Mouse (Mus musculus) embryo, embryonic 10 days (tissue): ENCODE data around the gene Asphd1.

Source experiments
- DNase-seq: peaks from one replicate; pipeline ENCODE4 v3.0.0-alpha.2; 2015; ENCODE audit warnings: low spot score

Asphd1 gene

DNA sequence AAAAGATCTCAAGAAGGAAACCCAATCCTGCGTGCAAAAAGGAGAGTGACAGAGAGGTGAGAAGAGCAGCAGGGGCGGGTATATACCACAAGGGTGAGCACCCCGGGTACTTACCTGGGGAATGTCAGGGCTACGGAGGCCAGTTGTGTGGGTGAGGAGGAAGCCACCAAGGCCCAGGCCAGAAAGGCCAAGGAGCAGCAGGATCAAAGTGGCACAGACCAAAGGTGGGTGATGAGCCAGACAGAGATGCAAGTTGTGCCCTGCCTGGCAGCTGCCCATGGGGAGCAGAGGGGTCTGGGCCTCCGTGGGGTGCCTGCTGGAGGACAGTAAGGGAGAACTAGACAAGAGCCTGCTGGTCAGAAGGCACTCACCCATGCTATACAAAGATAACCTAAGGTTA, 52.5 kb downstream of the Asphd1 start:
- DNase-seq = no peak
